Mouse (Mus musculus): ENCODE data around the gene Tor1aip1.

Gene Tor1aip1

GRCm38 (mm10) chr1:156028340-156028975, 7.8 kb downstream of the Tor1aip1 start:
- DNase-seq: no peak

GRCm38 (mm10) chr1:156027849-156028248, 8.4 kb downstream of the Tor1aip1 start:
- DNase-seq: no peak

- peak; percentile 34 for DNase-seq
Measured at GRCm38 (mm10) chr1:156024831-156025503, 11.3 kb downstream of the Tor1aip1 start.

GRCm38 (mm10) chr1:156020402-156020801, 15.9 kb downstream of the Tor1aip1 start:
- DNase-seq: no peak

- DNase-seq: no peak
Measured at GRCm38 (mm10) chr1:156019800-156020199, 16.5 kb downstream of the Tor1aip1 start.

- no peak for DNase-seq
Measured at GRCm38 (mm10) chr1:156009003-156009402, 27.3 kb downstream of the Tor1aip1 start.

GRCm38 (mm10) chr1:156005906-156006305, 30.4 kb downstream of the Tor1aip1 start:
- DNase-seq: no peak

- no peak for DNase-seq
Measured at GRCm38 (mm10) chr1:156003201-156003935, 32.9 kb downstream of the Tor1aip1 start.

GRCm38 (mm10) chr1:156002366-156002765, 33.9 kb downstream of the Tor1aip1 start:
- no peak for DNase-seq

- no peak for DNase-seq
Measured at GRCm38 (mm10) chr1:155995612-155996011, 40.7 kb downstream of the Tor1aip1 start.

- DNase-seq: no peak
Measured at GRCm38 (mm10) chr1:155994524-155994923, 41.8 kb downstream of the Tor1aip1 start.

- no peak for DNase-seq
Measured at GRCm38 (mm10) chr1:155990391-155990790, 45.9 kb downstream of the Tor1aip1 start.

GRCm38 (mm10) chr1:155989387-155989786, 46.9 kb downstream of the Tor1aip1 start:
- no peak for DNase-seq

- DNase-seq: no peak
Measured at GRCm38 (mm10) chr1:155987625-155988024, 48.7 kb downstream of the Tor1aip1 start.

- DNase-seq: no peak
Measured at GRCm38 (mm10) chr1:155974931-155975330, 61.3 kb downstream of the Tor1aip1 start.

- DNase-seq: no peak
Measured at GRCm38 (mm10) chr1:155973719-155974379, 62.4 kb downstream of the Tor1aip1 start.

GRCm38 (mm10) chr1:155973068-155973718, 63.1 kb downstream of the Tor1aip1 start, which contains the start of gene Cep350:
Cep350 (minus strand) TSS chr1:155973255.
- DNase-seq: peak; percentile 98

- DNase-seq: no peak
Measured at GRCm38 (mm10) chr1:155972146-155973067, 63.9 kb downstream of the Tor1aip1 start.
